Mouse (Mus musculus): ENCODE measurements at regions not wholly inside any gene's neighbourhood (a gene's known extent, or its start where the extent isn't known, plus 50 kb on each side); places are given as distances from the start of the nearest gene placed in this dataset.
"Not testable (repeated sequence)": the region's sequence is repeated elsewhere in the genome, so short reads cannot be mapped to it uniquely, and the experiment has no call there.

GRCm38 (mm10) chr3:8006708-8007395, 1386.6 kb upstream of the 1700008P02Rik start:
- Histone ChIP-seq H3K27ac (no peak overlapping the region), H3K4me3 (no peak overlapping the region)
- TF ChIP-seq CTCF (conservative IDR thresholded peaks at IDR 0.05) = no peak
- no peak for DNase-seq (ENCODE audit: low spot score in 2 of 2)

GRCm38 (mm10) chr3:8006273-8006672, 1386.0 kb upstream of the 1700008P02Rik start:
- DNase-seq (ENCODE audit: low spot score in 2 of 2) = no peak
- Histone ChIP-seq H3K27ac (no peak overlapping the region), H3K4me3 (no peak overlapping the region)
- no peak for TF ChIP-seq CTCF (conservative IDR thresholded peaks at IDR 0.05)

GRCm38 (mm10) chr3:8005684-8006083, 1385.4 kb upstream of the 1700008P02Rik start:
- not testable (repeated sequence) for H3K4me3 ChIP-seq; H3K27ac ChIP-seq; DNase-seq (ENCODE audit: low spot score in 2 of 2)

GRCm38 (mm10) chr3:8004271-8004670, 1384.0 kb upstream of the 1700008P02Rik start:
- Histone ChIP-seq H3K27ac (no peak overlapping the region), H3K4me3 (no peak overlapping the region)
- TF ChIP-seq CTCF (conservative IDR thresholded peaks at IDR 0.05) = no peak
- no peak for DNase-seq (ENCODE audit: low spot score in 2 of 2)

- no peak for DNase-seq (ENCODE audit: low spot score in 2 of 2)
- H3K4me3 ChIP-seq = no peak overlapping the region
- TF ChIP-seq CTCF (conservative IDR thresholded peaks at IDR 0.05) = no peak
- no peak overlapping the region for H3K27ac ChIP-seq
These were observed 1380.8 kb upstream of the 1700008P02Rik start for GRCm38 (mm10) chr3:8001027-8001426.

- TF ChIP-seq CTCF (conservative IDR thresholded peaks at IDR 0.05) = no peak
- H3K27ac ChIP-seq = no peak overlapping the region
- DNase-seq (ENCODE audit: low spot score in 2 of 2) = no peak
- no peak overlapping the region for H3K4me3 ChIP-seq
These were observed 1372.1 kb upstream of the 1700008P02Rik start for GRCm38 (mm10) chr3:7992322-7992721.

- no peak for TF ChIP-seq CTCF (conservative IDR thresholded peaks at IDR 0.05)
- no peak for DNase-seq (ENCODE audit: low spot score in 2 of 2)
- Histone ChIP-seq H3K27ac (no peak overlapping the region), H3K4me3 (no peak overlapping the region)
These were observed 1353.0 kb upstream of the 1700008P02Rik start for GRCm38 (mm10) chr3:7973287-7973686.

- no peak for DNase-seq (ENCODE audit: low spot score in 2 of 2)
- TF ChIP-seq CTCF (conservative IDR thresholded peaks at IDR 0.05) = no peak
- Histone ChIP-seq H3K4me3 (no peak overlapping the region), H3K27ac (no peak overlapping the region)
These were observed 1333.7 kb upstream of the 1700008P02Rik start for GRCm38 (mm10) chr3:7953911-7954310.

GRCm38 (mm10) chr3:7943646-7944381, 1323.6 kb upstream of the 1700008P02Rik start:
- H3K27ac ChIP-seq = no peak overlapping the region
- TF ChIP-seq CTCF (conservative IDR thresholded peaks at IDR 0.05) = no peak
- DNase-seq (ENCODE audit: low spot score in 2 of 2) = no peak
- H3K4me3 ChIP-seq = no peak overlapping the region
